Mouse (Mus musculus) lung, adult 2 months (tissue): ENCODE results near the gene Cped1.

Experiments used
- CTCF ChIP-seq: fragments of 200-500 bp; IDR thresholded peaks from 2 replicates; pipeline ENCODE4 v1.5.1; 2011; ENCODE audit warnings: mild to moderate bottlenecking, low read length, control low read depth; ENCODE audit not compliant: insufficient read depth
- POLR2A ChIP-seq: fragments of 200-500 bp; IDR thresholded peaks from 2 replicates; pipeline ENCODE4 v1.6.1; 2011; ENCODE audit warnings: low read depth, mild to moderate bottlenecking, control low read depth, low read length, borderline replicate concordance; ENCODE audit errors: extremely low read depth

- TF ChIP-seq CTCF: no peak
- no peak for TF ChIP-seq POLR2A
Observed at GRCm38 (mm10) chr6:22036911-22037310, 51.2 kb downstream of the Cped1 start.
